Mouse (Mus musculus): ENCODE results near the gene Tex2. TPM values are rescaled to one million over a fixed set of nuclear protein-coding genes. Genes with fewer than 3 reads are reported as not detected.

Gene Tex2
- polyA plus RNA-seq, 1 experiment from 2014 or later: 9.8 TPM

- no peak overlapping the region for H3K4me2 ChIP-seq
- no peaks in the 10 kb centered on the region for H3K36me3 ChIP-seq
- H3K4me1 ChIP-seq: peaks cover 16% of the 10 kb centered on the region
- no peak for ATAC-seq (ENCODE audit: borderline replicate concordance, extremely low read depth, low FRiP score, low TSS enrichment)
- no peak overlapping the region for H3K4me3 ChIP-seq
- WGBS: 74% methylated on average over 4 of the region's 4 CpGs
- no peak overlapping the region for H3K9ac ChIP-seq
- no peaks in the 10 kb centered on the region for H3K27me3 ChIP-seq
- H3K9me3 ChIP-seq: no peaks in the 10 kb centered on the region
- no peak overlapping the region for H3K27ac ChIP-seq
These were observed 2.3 kb upstream of the Tex2 start for GRCm38 (mm10) chr11:106615561-106615960.

DNA sequence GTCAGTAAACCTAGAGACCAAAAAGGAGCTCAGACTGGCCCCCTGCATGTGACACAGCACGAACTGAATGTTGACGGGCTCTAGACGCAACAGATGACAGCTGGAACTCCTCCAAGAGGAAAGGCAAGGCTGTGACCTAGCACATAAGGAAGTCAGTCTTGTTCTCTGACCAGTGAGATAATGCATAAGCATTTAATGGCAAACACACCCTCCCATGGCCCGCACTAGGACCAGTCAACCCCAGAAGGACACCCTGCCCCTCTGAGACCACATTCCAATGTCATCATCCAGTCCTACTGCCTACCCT lies 1.1 kb upstream of the Tex2 start:
- WGBS: 30% methylated on average over 4 of the region's 4 CpGs
- no peak overlapping the region for H3K4me2 ChIP-seq
- H3K9ac ChIP-seq: no peak overlapping the region
- H3K4me1 ChIP-seq: peaks cover 25% of the 10 kb centered on the region
- H3K27ac ChIP-seq: no peak overlapping the region
- no peaks in the 10 kb centered on the region for H3K27me3 ChIP-seq
- no peak for ATAC-seq (ENCODE audit: borderline replicate concordance, extremely low read depth, low FRiP score, low TSS enrichment)
- H3K36me3 ChIP-seq: no peaks in the 10 kb centered on the region
- H3K4me3 ChIP-seq: no peak overlapping the region
- no peaks in the 10 kb centered on the region for H3K9me3 ChIP-seq

DNA sequence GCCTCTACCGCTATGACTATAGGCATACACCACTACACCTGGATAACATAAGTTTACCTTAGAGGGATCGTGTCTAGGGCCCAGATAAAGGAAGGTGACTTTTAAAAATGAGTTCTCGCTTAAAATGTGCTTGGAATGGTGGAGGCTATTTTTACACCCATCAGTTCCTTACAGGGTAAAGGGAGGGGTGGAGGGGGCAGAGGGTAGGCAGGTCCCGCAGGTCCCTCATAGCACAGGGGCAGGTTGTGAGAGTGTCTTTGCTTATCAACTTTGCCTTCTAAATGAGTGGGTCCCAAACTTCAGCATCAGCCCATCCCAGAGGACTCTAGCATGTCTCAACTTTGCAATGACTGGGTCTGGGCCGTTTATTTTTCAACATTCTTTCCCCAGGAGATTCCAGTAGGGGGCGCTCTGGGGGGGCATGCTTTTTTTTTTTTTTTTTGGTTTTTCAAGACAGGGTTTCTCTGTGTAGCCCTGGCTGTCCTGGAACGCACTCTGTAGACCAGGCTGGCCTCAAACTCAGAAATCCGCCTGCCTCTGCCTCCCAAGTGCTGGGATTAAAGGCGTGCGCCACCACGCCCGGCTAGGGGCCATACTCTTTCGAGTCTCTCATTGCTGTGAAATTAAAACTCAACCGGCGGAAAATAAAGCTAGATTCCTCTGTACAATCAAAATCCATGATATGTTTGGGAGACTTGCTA lies 565 bp upstream of the Tex2 start:
- WGBS: 55% methylated on average over 15 of the region's 15 CpGs
- peak overlapping the region; percentile 99 for H3K4me3 ChIP-seq

GRCm38 (mm10) chr11:106612209-106612960 lies 838 bp downstream of the Tex2 start:
- no peaks in the 10 kb centered on the region for H3K36me3 ChIP-seq
- H3K27ac ChIP-seq: peak overlapping the region; percentile 90
- H3K9ac ChIP-seq: peak overlapping the region; percentile 87
- peak overlapping the region; percentile 99 for H3K4me3 ChIP-seq
- ATAC-seq (ENCODE audit: borderline replicate concordance, extremely low read depth, low FRiP score, low TSS enrichment): peak; percentile 53
- peak overlapping the region; percentile 70 for H3K4me2 ChIP-seq
- no peaks in the 10 kb centered on the region for H3K9me3 ChIP-seq
- H3K27me3 ChIP-seq: no peaks in the 10 kb centered on the region
- WGBS: under 1% methylated on average over 66 of the region's 67 CpGs
- H3K4me1 ChIP-seq: peaks cover 27% of the 10 kb centered on the region

More for the DNA sequence above, 565 bp upstream of the Tex2 start:
- peak overlapping the region; percentile 90 for H3K27ac ChIP-seq
- no peaks in the 10 kb centered on the region for H3K36me3 ChIP-seq
- no peaks in the 10 kb centered on the region for H3K9me3 ChIP-seq
- no peak for ATAC-seq (ENCODE audit: borderline replicate concordance, extremely low read depth, low FRiP score, low TSS enrichment)
- H3K27me3 ChIP-seq: no peaks in the 10 kb centered on the region
- H3K4me2 ChIP-seq: peak overlapping the region; percentile 70
- peak overlapping the region; percentile 32; the same call in 1 of the 2 replicates for H3K9ac ChIP-seq
- peaks cover 25% of the 10 kb centered on the region for H3K4me1 ChIP-seq

- no peak overlapping the region for H3K27ac ChIP-seq
- H3K27me3 ChIP-seq: no peaks in the 10 kb centered on the region
- H3K9me3 ChIP-seq: no peaks in the 10 kb centered on the region
- peaks cover 27% of the 10 kb centered on the region for H3K4me1 ChIP-seq
- H3K36me3 ChIP-seq: peaks cover 2% of the 10 kb centered on the region; the same call in 1 of the 2 replicates
- no peak for ATAC-seq (ENCODE audit: borderline replicate concordance, extremely low read depth, low FRiP score, low TSS enrichment)
- H3K4me2 ChIP-seq: no peak overlapping the region
- H3K9ac ChIP-seq: no peak overlapping the region
- H3K4me3 ChIP-seq: no peak overlapping the region
- WGBS: 57% methylated on average over 8 of the region's 8 CpGs
These were observed 3.5 kb downstream of the Tex2 start for GRCm38 (mm10) chr11:106609731-106610130.

DNA sequence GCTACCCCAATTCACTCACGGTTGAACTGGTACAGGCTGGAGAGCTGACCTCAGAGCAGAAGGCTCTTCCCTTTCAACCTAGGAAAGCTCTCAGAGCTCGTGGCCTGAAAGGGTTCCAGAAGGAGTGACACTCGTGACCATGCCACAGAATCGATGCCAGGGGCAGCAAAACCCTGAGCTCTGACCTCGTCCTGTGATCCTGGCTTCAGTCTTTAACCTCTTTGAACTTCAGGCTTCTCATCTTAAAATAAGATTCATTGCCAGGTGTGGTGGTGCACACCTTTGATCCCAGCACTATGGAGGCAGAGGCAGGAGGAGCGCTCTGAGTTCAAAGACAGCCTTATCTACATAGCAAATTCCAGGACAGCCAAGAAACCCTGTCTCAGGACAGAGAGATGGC lies 5.9 kb downstream of the Tex2 start:
- Histone ChIP-seq H3K27ac (no peak overlapping the region), H3K36me3 (peaks cover 5% of the 10 kb centered on the region; the same call in 1 of the 2 replicates), H3K9me3 (no peaks in the 10 kb centered on the region), H3K9ac (no peak overlapping the region), H3K27me3 (no peaks in the 10 kb centered on the region), H3K4me2 (no peak overlapping the region), H3K4me1 (peaks cover 23% of the 10 kb centered on the region), H3K4me3 (no peak overlapping the region)
- no peak for ATAC-seq (ENCODE audit: borderline replicate concordance, extremely low read depth, low FRiP score, low TSS enrichment)
- 68% methylated on average over 6 of the region's 6 CpGs for WGBS

DNA sequence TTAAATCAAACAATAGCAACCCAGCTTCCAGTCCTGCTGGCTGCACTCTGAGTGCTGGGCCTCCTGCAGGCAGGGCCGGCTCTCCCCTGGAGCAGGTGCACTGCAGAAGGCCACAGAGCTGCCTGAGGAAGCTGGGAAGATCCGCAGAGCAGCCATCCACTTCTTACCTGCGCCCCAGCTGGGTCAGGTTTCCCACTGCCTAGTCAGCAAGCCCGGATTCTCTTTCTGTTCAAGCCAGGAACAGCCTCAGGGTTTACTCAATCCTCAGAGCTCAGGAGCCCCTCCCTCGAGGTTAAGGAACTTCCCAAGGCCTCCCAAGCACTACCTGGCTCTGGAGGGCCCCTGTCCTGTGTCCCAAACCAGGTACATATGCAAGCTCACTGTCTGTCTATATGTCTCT lies 7.2 kb downstream of the Tex2 start:
- no peak for ATAC-seq (ENCODE audit: borderline replicate concordance, extremely low read depth, low FRiP score, low TSS enrichment)

GRCm38 (mm10) chr11:106603230-106603629 lies 10.0 kb downstream of the Tex2 start:
- Histone ChIP-seq H3K27me3 (no peaks in the 10 kb centered on the region), H3K4me2 (no peak overlapping the region), H3K36me3 (peaks cover 5% of the 10 kb centered on the region; the same call in 1 of the 2 replicates), H3K9ac (no peak overlapping the region), H3K4me1 (0 out of 2 replicates have a peak, but pooled peaks cover 5% of the 10 kb centered on the region), H3K4me3 (no peak overlapping the region), H3K27ac (no peak overlapping the region), H3K9me3 (no peaks in the 10 kb centered on the region)
- no peak for ATAC-seq (ENCODE audit: borderline replicate concordance, extremely low read depth, low FRiP score, low TSS enrichment)
- WGBS: 94% methylated on average over 11 of the region's 11 CpGs

More for the DNA sequence above, 7.2 kb downstream of the Tex2 start:
- Histone ChIP-seq H3K4me1 (peaks cover 17% of the 10 kb centered on the region), H3K36me3 (peaks cover 5% of the 10 kb centered on the region; the same call in 1 of the 2 replicates), H3K4me2 (no peak overlapping the region), H3K4me3 (no peak overlapping the region), H3K27ac (no peak overlapping the region), H3K9ac (no peak overlapping the region), H3K27me3 (no peaks in the 10 kb centered on the region), H3K9me3 (no peaks in the 10 kb centered on the region)
- WGBS: 49% methylated on average over 5 of the region's 5 CpGs

DNA sequence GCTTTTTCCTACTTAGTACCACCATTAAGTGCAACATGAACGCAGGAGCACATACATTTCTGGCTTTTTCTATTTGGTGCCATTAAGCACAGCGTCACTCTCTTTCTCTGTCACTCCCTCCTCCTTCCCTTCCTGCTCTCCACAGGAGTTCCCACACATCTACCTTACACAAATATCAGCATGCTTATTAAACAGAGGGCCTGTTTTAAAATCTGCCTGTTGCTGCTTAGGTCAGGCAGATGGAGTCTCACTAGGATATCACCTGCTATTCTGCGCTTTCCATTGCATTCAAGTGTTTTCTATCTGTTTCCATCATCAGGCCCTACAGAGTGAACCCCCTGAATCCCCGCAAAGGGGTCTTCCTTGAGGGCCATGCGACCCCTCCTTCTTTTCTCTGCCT lies 13.1 kb downstream of the Tex2 start:
- WGBS: 76% methylated on average over 5 of the region's 5 CpGs

DNA sequence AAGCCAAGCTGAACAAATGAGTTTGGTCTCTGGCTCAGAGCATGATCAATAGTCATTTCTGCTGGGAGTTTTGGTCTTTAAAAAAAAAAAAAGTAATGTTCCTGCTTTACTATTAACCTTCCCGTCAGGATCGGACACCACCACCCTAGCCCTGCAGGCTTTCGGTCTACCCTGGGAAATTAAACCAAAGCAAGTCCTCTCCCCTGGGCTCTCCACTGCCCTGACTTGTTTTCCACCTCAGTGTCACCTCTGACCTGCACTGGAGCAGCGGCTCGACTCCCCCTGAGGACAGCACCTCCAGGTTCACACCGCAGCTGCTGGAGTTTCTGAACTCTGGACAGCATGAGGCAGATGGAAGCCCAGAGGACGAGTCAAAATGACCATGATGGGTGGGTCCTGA lies 13.9 kb downstream of the Tex2 start:
- Histone ChIP-seq H3K9me3 (no peaks in the 10 kb centered on the region), H3K4me3 (no peak overlapping the region), H3K4me1 (0 out of 2 replicates have a peak, but pooled peaks cover 3% of the 10 kb centered on the region), H3K4me2 (no peak overlapping the region), H3K27me3 (no peaks in the 10 kb centered on the region), H3K36me3 (no peaks in the 10 kb centered on the region), H3K9ac (no peak overlapping the region), H3K27ac (no peak overlapping the region)
- no peak for ATAC-seq (ENCODE audit: borderline replicate concordance, extremely low read depth, low FRiP score, low TSS enrichment)
- 66% methylated on average over 7 of the region's 7 CpGs for WGBS

More for the DNA sequence above, 13.1 kb downstream of the Tex2 start:
- H3K27me3 ChIP-seq: no peaks in the 10 kb centered on the region
- H3K4me3 ChIP-seq: no peak overlapping the region
- no peaks in the 10 kb centered on the region for H3K9me3 ChIP-seq
- ATAC-seq (ENCODE audit: borderline replicate concordance, extremely low read depth, low FRiP score, low TSS enrichment): no peak
- H3K36me3 ChIP-seq: peaks cover 5% of the 10 kb centered on the region; the same call in 1 of the 2 replicates
- H3K9ac ChIP-seq: no peak overlapping the region
- H3K4me1 ChIP-seq: 0 out of 2 replicates have a peak, but pooled peaks cover 3% of the 10 kb centered on the region
- H3K4me2 ChIP-seq: no peak overlapping the region
- no peak overlapping the region for H3K27ac ChIP-seq

- H3K9ac ChIP-seq: no peak overlapping the region
- ATAC-seq (ENCODE audit: borderline replicate concordance, extremely low read depth, low FRiP score, low TSS enrichment): no peak
These were observed 14.9 kb downstream of the Tex2 start for GRCm38 (mm10) chr11:106598339-106598738.

DNA sequence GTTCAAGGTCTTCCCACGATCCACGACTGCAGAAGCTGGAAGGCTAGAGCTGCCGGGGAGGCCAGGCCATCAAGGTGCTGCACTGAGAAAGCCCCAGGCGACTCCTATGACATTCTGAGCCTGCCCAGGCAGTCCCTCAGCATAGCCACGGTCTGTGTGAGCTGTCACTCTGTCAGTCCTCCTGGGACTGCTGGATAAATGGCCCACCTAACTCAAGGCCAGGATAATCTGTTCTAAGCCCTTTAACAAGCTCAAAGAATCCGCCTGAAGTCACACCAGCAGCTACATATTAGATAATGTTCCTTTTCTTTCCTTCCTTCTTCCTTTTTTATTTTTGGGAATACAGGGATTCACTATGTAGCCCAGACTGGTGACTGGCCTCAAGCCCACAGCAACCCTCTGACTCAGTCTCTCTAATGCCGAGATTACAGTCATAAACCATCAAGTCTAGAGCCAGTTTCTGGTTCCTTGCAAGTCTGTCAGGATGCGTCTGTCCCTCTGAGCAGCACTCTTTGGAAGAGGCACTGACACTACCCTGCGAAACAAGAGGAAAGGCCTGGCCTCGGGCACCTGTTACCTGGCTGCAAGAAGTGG lies 15.4 kb downstream of the Tex2 start:
- H3K36me3 ChIP-seq: no peaks in the 10 kb centered on the region
- 72% methylated on average over 10 of the region's 10 CpGs for WGBS
- 0 out of 2 replicates have a peak, but pooled peaks cover 3% of the 10 kb centered on the region for H3K4me1 ChIP-seq
- H3K9me3 ChIP-seq: no peaks in the 10 kb centered on the region
- H3K4me3 ChIP-seq: no peak overlapping the region
- no peak for ATAC-seq (ENCODE audit: borderline replicate concordance, extremely low read depth, low FRiP score, low TSS enrichment)
- no peak overlapping the region for H3K4me2 ChIP-seq
- no peak overlapping the region for H3K9ac ChIP-seq
- H3K27ac ChIP-seq: no peak overlapping the region
- no peaks in the 10 kb centered on the region for H3K27me3 ChIP-seq

More at GRCm38 (mm10) chr11:106598339-106598738, 14.9 kb downstream of the Tex2 start:
- Histone ChIP-seq H3K4me1 (0 out of 2 replicates have a peak, but pooled peaks cover 3% of the 10 kb centered on the region), H3K4me3 (no peak overlapping the region), H3K36me3 (no peaks in the 10 kb centered on the region), H3K4me2 (no peak overlapping the region), H3K9me3 (no peaks in the 10 kb centered on the region), H3K27me3 (no peaks in the 10 kb centered on the region), H3K27ac (no peak overlapping the region)
- WGBS: 61% methylated on average over 6 of the region's 6 CpGs
